Mouse (Mus musculus) midbrain, embryonic 15.5 days (tissue): Measurements from ENCODE around the gene Ppp1cb. TPM values are rescaled to one million over a fixed set of nuclear protein-coding genes. Genes with fewer than 3 reads are reported as not detected.

Source experiments
- ATAC-seq: fragments of 200-750 bp; cut with Nextera tagmentation; replicated peaks from 2 replicates; pipeline ENCODE4 v1.8.0; 2017; ENCODE audit warnings: moderate TSS enrichment
- H3K27ac ChIP-seq: fragments of 300-500 bp; sonication (generic); 2 replicates; pipeline ENCODE4 v1.5.1; 2015; ENCODE audit warnings: mild to moderate bottlenecking, inconsistent platforms
- H3K27me3 ChIP-seq: fragments of 300-500 bp; sonication (generic); replicated peaks from 2 replicates; pipeline ENCODE4 v1.6.1; 2015; ENCODE audit warnings: inconsistent platforms
- H3K36me3 ChIP-seq: fragments of 300-500 bp; sonication (generic); replicated peaks from 2 replicates; pipeline ENCODE4 v1.6.1; 2015; ENCODE audit warnings: inconsistent platforms
- H3K4me1 ChIP-seq: fragments of 300-500 bp; sonication (generic); 2 replicates; pipeline ENCODE4 v1.6.1; 2015; ENCODE audit warnings: inconsistent platforms
- H3K4me2 ChIP-seq: fragments of 300-500 bp; sonication (generic); 2 replicates; pipeline ENCODE4 v1.6.1; 2015; ENCODE audit warnings: inconsistent platforms, mild to moderate bottlenecking, moderate library complexity
- H3K4me3 ChIP-seq: fragments of 300-500 bp; sonication (generic); 2 replicates; pipeline ENCODE4 v1.5.1; 2015; ENCODE audit warnings: mild to moderate bottlenecking, inconsistent platforms
- H3K9ac ChIP-seq: fragments of 300-500 bp; sonication (generic); 2 replicates; pipeline ENCODE4 v1.6.1; 2015; ENCODE audit warnings: mild to moderate bottlenecking, inconsistent platforms
- H3K9me3 ChIP-seq: fragments of 300-500 bp; sonication (generic); 2 replicates; pipeline ENCODE4 v1.6.1; 2016; ENCODE audit warnings: inconsistent platforms
- WGBS: fragments of 180-500 bp; shearing (Covaris S2); methylation state at CpG from one replicate; pipeline ENCODE4 v1.1.7; 2015; ENCODE audit warnings: mixed read lengths; 5-methylcytosine and 5-hydroxymethylcytosine counted together
- polyA plus RNA-seq: library from polyadenylated mRNA; unstranded; fragments of >200 nt; fragmentation: Nextera tagmentation; extraction: Ambion mirVana; gene quantifications from 2 replicates; pipeline ENCODE4 v1.2.1, GENCODE M21; 2015

The Ppp1cb gene
- 195 and 199 TPM in 2 replicates for polyA plus RNA-seq

GRCm38 (mm10) chr5:32458408-32459143 is at the start of gene Ppp1cb:
Gene Ppp1cb, plus strand, starts transcription at chr5:32458843.
- Histone ChIP-seq H3K27me3 (no peaks in the 10 kb centered on the region), H3K36me3 (no peaks in the 10 kb centered on the region), H3K4me2 (peak within 1 kb of the TSS; percentile 82), H3K4me3 (peak within 1 kb of the TSS; percentile 94), H3K9ac (peak within 1 kb of the TSS; percentile 99), H3K9me3 (no peaks in the 10 kb centered on the region), H3K4me1 (peaks cover 16% of the 10 kb centered on the region), H3K27ac (peak within 1 kb of the TSS; percentile 99)
- ATAC-seq: peak; percentile 99
- WGBS: under 1% methylated on average over 36 of the region's 54 CpGs

GRCm38 (mm10) chr5:32409747-32410146 is 48.9 kb upstream of the Ppp1cb start:
- WGBS: 84% methylated on average over 2 of the region's 2 CpGs
- no peaks in the 10 kb centered on the region for H3K9me3 ChIP-seq
- no peak overlapping the region for H3K4me2 ChIP-seq
- no peak overlapping the region for H3K9ac ChIP-seq
- no peaks in the 10 kb centered on the region for H3K27me3 ChIP-seq
- no peak overlapping the region for H3K27ac ChIP-seq
- H3K4me1 ChIP-seq: peaks cover 6% of the 10 kb centered on the region; the same call in 1 of the 2 replicates
- no peaks in the 10 kb centered on the region for H3K36me3 ChIP-seq
- no peak for ATAC-seq
- no peak overlapping the region for H3K4me3 ChIP-seq

- no peaks in the 10 kb centered on the region for H3K9me3 ChIP-seq
- 78% methylated on average over 3 of the region's 3 CpGs for WGBS
- no peak overlapping the region for H3K4me2 ChIP-seq
- H3K4me1 ChIP-seq: peaks cover 6% of the 10 kb centered on the region; the same call in 1 of the 2 replicates
- H3K36me3 ChIP-seq: no peaks in the 10 kb centered on the region
- no peaks in the 10 kb centered on the region for H3K27me3 ChIP-seq
- H3K9ac ChIP-seq: no peak overlapping the region
- H3K27ac ChIP-seq: no peak overlapping the region
- ATAC-seq: no peak
- H3K4me3 ChIP-seq: no peak overlapping the region
These were observed 47.5 kb upstream of the Ppp1cb start for GRCm38 (mm10) chr5:32410954-32411688.

- no peak for ATAC-seq
- Histone ChIP-seq H3K4me1 (peaks cover 6% of the 10 kb centered on the region; the same call in 1 of the 2 replicates), H3K9ac (no peak overlapping the region), H3K27me3 (no peaks in the 10 kb centered on the region), H3K4me3 (no peak overlapping the region), H3K4me2 (no peak overlapping the region), H3K9me3 (no peaks in the 10 kb centered on the region), H3K36me3 (no peaks in the 10 kb centered on the region), H3K27ac (no peak overlapping the region)
- WGBS: 20% methylated on average over 1 of the region's 1 CpGs
These were observed 46.3 kb upstream of the Ppp1cb start for GRCm38 (mm10) chr5:32412186-32412950.

- 65% methylated on average over 2 of the region's 2 CpGs for WGBS
These were observed 45.6 kb upstream of the Ppp1cb start for GRCm38 (mm10) chr5:32413083-32413482.

GRCm38 (mm10) chr5:32413569-32413968 is 45.1 kb upstream of the Ppp1cb start:
- Histone ChIP-seq H3K4me3 (no peak overlapping the region), H3K9ac (no peak overlapping the region), H3K9me3 (no peaks in the 10 kb centered on the region), H3K4me2 (no peak overlapping the region), H3K36me3 (no peaks in the 10 kb centered on the region), H3K27ac (no peak overlapping the region), H3K27me3 (no peaks in the 10 kb centered on the region), H3K4me1 (peaks cover 6% of the 10 kb centered on the region; the same call in 1 of the 2 replicates)
- WGBS: 75% methylated on average over 2 of the region's 2 CpGs
- ATAC-seq: no peak

More at GRCm38 (mm10) chr5:32413083-32413482, 45.6 kb upstream of the Ppp1cb start:
- no peak overlapping the region for H3K4me2 ChIP-seq
- H3K27me3 ChIP-seq: no peaks in the 10 kb centered on the region
- no peak overlapping the region for H3K9ac ChIP-seq
- H3K27ac ChIP-seq: no peak overlapping the region
- no peaks in the 10 kb centered on the region for H3K36me3 ChIP-seq
- peaks cover 6% of the 10 kb centered on the region; the same call in 1 of the 2 replicates for H3K4me1 ChIP-seq
- ATAC-seq: no peak
- no peak overlapping the region for H3K4me3 ChIP-seq
- H3K9me3 ChIP-seq: no peaks in the 10 kb centered on the region

GRCm38 (mm10) chr5:32414461-32414985 is 44.1 kb upstream of the Ppp1cb start:
- H3K9ac ChIP-seq: no peak overlapping the region
- no peak overlapping the region for H3K4me2 ChIP-seq
- H3K36me3 ChIP-seq: no peaks in the 10 kb centered on the region
- no peaks in the 10 kb centered on the region for H3K27me3 ChIP-seq
- H3K9me3 ChIP-seq: no peaks in the 10 kb centered on the region
- ATAC-seq: no peak
- no peak overlapping the region for H3K27ac ChIP-seq
- H3K4me3 ChIP-seq: no peak overlapping the region
- peaks cover 6% of the 10 kb centered on the region; the same call in 1 of the 2 replicates for H3K4me1 ChIP-seq
- 86% methylated on average over 5 of the region's 5 CpGs for WGBS

- Histone ChIP-seq H3K9me3 (no peaks in the 10 kb centered on the region), H3K9ac (no peak overlapping the region), H3K36me3 (no peaks in the 10 kb centered on the region), H3K4me3 (no peak overlapping the region), H3K27me3 (no peaks in the 10 kb centered on the region), H3K4me2 (no peak overlapping the region), H3K27ac (no peak overlapping the region), H3K4me1 (peaks cover 6% of the 10 kb centered on the region; the same call in 1 of the 2 replicates)
- WGBS: 91% methylated on average over 6 of the region's 6 CpGs
- ATAC-seq: no peak
These were observed 43.1 kb upstream of the Ppp1cb start for GRCm38 (mm10) chr5:32415554-32415953.

GRCm38 (mm10) chr5:32416881-32417280 is 41.8 kb upstream of the Ppp1cb start:
- peaks cover 6% of the 10 kb centered on the region; the same call in 1 of the 2 replicates for H3K4me1 ChIP-seq
- H3K4me2 ChIP-seq: no peak overlapping the region
- H3K9me3 ChIP-seq: no peaks in the 10 kb centered on the region
- no peak for ATAC-seq
- no peaks in the 10 kb centered on the region for H3K36me3 ChIP-seq
- H3K27me3 ChIP-seq: no peaks in the 10 kb centered on the region
- no peak overlapping the region for H3K9ac ChIP-seq
- 60% methylated on average over 4 of the region's 4 CpGs for WGBS
- no peak overlapping the region for H3K4me3 ChIP-seq
- H3K27ac ChIP-seq: no peak overlapping the region

GRCm38 (mm10) chr5:32422081-32422589 is 36.5 kb upstream of the Ppp1cb start:
- H3K9me3 ChIP-seq: no peaks in the 10 kb centered on the region
- peak overlapping the region; percentile 15 for H3K4me2 ChIP-seq
- H3K9ac ChIP-seq: no peak overlapping the region
- H3K36me3 ChIP-seq: no peaks in the 10 kb centered on the region
- no peak overlapping the region for H3K27ac ChIP-seq
- H3K27me3 ChIP-seq: no peaks in the 10 kb centered on the region
- H3K4me1 ChIP-seq: no peaks in the 10 kb centered on the region
- no peak for ATAC-seq
- WGBS: 16% methylated on average over 15 of the region's 15 CpGs
- H3K4me3 ChIP-seq: no peak overlapping the region

- ATAC-seq: no peak
- Histone ChIP-seq H3K4me2 (no peak overlapping the region), H3K4me1 (no peaks in the 10 kb centered on the region), H3K4me3 (no peak overlapping the region), H3K27ac (no peak overlapping the region), H3K36me3 (no peaks in the 10 kb centered on the region), H3K9ac (no peak overlapping the region), H3K9me3 (no peaks in the 10 kb centered on the region), H3K27me3 (no peaks in the 10 kb centered on the region)
- WGBS: 52% methylated on average over 11 of the region's 11 CpGs
These were observed 35.1 kb upstream of the Ppp1cb start for GRCm38 (mm10) chr5:32423339-32424046.
